Mouse (Mus musculus): Measurements from ENCODE around the gene Atp2b2. TPM values are rescaled to one million over a fixed set of nuclear protein-coding genes. Genes with fewer than 3 reads are reported as not detected.
A peak's percentile ranks its signal among the peaks of the same experiment; 100 is the strongest.

Atp2b2 gene
- polyA plus RNA-seq, 1 experiment from 2014 or later = 1.2 TPM

DNA sequence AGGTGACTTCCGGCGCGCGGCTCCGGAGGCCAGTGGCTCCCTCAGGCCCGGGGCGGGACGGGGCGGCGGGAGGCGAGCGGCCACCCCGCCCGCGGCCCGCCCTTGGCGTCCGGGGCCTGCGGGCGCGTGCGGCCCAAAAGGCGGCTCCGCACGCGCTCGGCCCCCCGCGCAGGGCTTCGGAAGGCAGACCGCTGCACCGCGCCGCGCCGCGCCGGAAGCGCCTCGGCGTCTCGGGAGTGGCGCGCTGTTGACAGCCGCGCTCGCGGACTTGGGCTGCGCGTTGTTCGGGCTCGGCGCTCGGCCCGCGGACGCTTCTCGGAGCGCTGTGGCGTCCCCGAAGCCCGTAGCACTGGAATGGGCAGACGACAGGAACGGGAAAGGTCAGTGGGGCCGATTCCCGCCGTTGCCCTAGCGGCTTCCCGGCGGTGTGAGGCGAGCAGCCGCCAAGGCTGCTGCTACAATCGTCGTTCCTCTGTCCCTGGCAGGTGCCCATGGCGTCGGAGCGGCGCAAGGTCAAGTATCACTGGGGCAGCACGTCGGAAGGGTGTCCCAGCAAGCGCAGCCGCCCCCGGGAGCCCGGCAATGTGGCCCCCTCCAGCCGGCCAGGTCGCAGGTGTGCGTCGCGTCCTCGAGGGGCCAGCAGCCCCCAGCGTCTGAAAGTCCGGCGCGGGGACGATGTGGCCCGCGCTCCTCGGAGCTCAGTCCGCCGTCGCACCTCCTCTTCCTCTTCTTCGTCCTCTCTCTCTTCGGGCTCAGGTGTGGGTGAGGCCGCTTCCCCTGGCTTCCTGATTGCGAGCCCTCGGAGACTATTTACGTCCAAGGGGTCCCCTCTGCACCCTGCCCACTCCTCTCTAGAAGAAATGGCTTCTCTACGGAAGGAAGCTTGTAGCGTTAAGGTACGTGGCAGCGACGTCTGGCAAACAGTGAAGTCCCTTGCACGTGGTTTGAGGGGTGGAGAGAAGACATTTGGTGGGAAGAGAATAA, 344.9 kb downstream of the Atp2b2 start:
- WGBS = under 1% methylated on average over 72 of the region's 113 CpGs
- H3K9ac ChIP-seq (ENCODE audit: low read length) = peak overlapping the region; percentile 81
- no peaks in the 10 kb centered on the region for H3K27me3 ChIP-seq (replicated peaks; ENCODE audit: control insufficient read depth, insufficient read depth, low read length)
- H3K27ac ChIP-seq (ENCODE audit: low read depth) = peak overlapping the region; percentile 82
- H3K36me3 ChIP-seq (ENCODE audit: control insufficient read depth, insufficient read depth, low read length) = peaks cover 36% of the 10 kb centered on the region
- H3K9me3 ChIP-seq (ENCODE audit: control insufficient read depth, low read length) = no peaks in the 10 kb centered on the region
- H3K4me1 ChIP-seq (replicated peaks; ENCODE audit: control insufficient read depth, insufficient read depth, low read length) = peaks cover 13% of the 10 kb centered on the region
- peak overlapping the region; percentile 94 for H3K4me3 ChIP-seq (ENCODE audit: low read depth, low read length)
- peak; percentile 70 for ATAC-seq (replicated peaks; ENCODE audit: low FRiP score, low TSS enrichment, low read depth)
- H3K4me2 ChIP-seq (ENCODE audit: low read length) = peak overlapping the region; percentile 82
- DNase-seq (ENCODE audit: low spot score) = peak; percentile 60

DNA sequence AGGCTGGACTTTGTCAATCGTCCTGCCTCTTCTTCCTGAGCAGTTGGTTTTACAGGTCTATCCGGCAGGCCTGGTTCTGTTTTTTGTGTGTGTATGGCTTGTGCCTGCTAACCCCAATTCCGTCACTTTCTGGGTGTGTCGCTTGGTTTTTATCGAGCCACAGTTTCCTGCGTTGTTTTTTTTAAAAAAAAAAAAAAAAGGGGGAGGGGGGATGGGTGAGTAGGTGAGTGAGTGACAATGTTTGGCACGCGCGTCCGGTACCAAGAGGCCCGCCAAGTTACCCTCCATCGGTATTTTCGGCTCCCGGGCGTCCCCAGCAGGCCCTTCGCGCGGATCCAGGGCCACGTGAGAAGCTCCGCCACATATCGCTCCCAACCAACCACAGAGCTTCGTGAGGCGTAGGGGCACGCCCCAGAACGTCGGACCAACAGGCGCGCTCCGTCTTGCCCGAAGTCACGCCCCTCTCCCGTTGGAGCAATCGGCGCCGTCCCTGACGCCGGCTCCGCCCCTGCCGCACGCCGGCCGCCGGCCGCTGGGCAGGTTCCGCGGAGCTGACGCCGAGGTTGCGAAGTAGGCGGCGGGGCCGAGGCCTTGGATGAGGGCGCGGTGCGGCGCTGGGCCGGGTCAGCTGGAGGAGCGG, 345.7 kb downstream of the Atp2b2 start, which contains the start of gene Tatdn2:
Gene Tatdn2 (plus strand): TSS at position 469 of the 640 bp plus-strand sequence.
- ATAC-seq (replicated peaks; ENCODE audit: low FRiP score, low TSS enrichment, low read depth) = peak; percentile 97
- Histone ChIP-seq H3K36me3 (ENCODE audit: control insufficient read depth, insufficient read depth, low read length) (peaks cover 28% of the 10 kb centered on the region), H3K27ac (ENCODE audit: low read depth) (peak within 1 kb of the TSS; percentile 82), H3K9ac (ENCODE audit: low read length) (peak within 1 kb of the TSS; percentile 81), H3K9me3 (ENCODE audit: control insufficient read depth, low read length) (no peaks in the 10 kb centered on the region), H3K27me3 (replicated peaks; ENCODE audit: control insufficient read depth, insufficient read depth, low read length) (no peaks in the 10 kb centered on the region), H3K4me1 (replicated peaks; ENCODE audit: control insufficient read depth, insufficient read depth, low read length) (peaks cover 13% of the 10 kb centered on the region), H3K4me3 (ENCODE audit: low read depth, low read length) (peak within 1 kb of the TSS; percentile 94), H3K4me2 (ENCODE audit: low read length) (peak within 1 kb of the TSS; percentile 82)
- WGBS = under 1% methylated on average over 53 of the region's 58 CpGs
- peak; percentile 91 for DNase-seq (ENCODE audit: low spot score)

DNA sequence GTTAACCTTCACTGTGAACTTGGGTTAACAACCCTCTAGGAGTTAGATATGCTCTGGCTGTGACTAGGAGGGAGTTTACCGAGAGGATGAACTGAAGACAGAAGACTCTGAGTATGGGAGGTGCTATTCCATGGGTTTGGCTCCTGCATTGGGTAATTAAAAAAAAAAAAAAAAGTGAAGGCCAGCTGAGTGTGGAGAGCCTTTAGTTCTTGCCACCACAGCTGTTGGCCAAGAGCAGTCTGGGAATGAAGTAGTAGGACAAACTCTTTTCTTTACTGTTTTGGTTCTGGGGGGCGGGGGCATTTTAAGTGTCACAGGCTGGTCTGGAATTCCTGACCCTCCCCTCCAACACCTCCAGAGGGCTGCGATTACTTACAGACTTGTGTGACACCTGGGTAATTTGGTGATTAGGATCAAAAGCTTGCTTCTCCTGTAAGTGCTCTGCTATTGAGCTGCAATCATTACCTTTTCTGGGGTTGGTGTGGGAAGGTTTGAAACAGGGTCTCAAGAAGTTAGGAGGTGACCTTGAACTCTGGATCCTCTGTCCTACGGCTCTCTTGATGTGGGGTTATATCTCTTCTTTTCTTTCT, 346.6 kb downstream of the Atp2b2 start:
- H3K9me3 ChIP-seq (ENCODE audit: control insufficient read depth, low read length) = no peaks in the 10 kb centered on the region
- peak overlapping the region; percentile 82 for H3K27ac ChIP-seq (ENCODE audit: low read depth)
- H3K27me3 ChIP-seq (replicated peaks; ENCODE audit: control insufficient read depth, insufficient read depth, low read length) = no peaks in the 10 kb centered on the region
- peaks cover 20% of the 10 kb centered on the region; the same call in 1 of the 2 replicates for H3K36me3 ChIP-seq (ENCODE audit: control insufficient read depth, insufficient read depth, low read length)
- no peak for DNase-seq (ENCODE audit: low spot score)
- peak overlapping the region; percentile 94 for H3K4me3 ChIP-seq (ENCODE audit: low read depth, low read length)
- no peak for ATAC-seq (replicated peaks; ENCODE audit: low FRiP score, low TSS enrichment, low read depth)
- H3K9ac ChIP-seq (ENCODE audit: low read length) = peak overlapping the region; percentile 81
- peak overlapping the region; percentile 56 for H3K4me2 ChIP-seq (ENCODE audit: low read length)
- peaks cover 19% of the 10 kb centered on the region for H3K4me1 ChIP-seq (replicated peaks; ENCODE audit: control insufficient read depth, insufficient read depth, low read length)
- WGBS = 35% methylated on average over 4 of the region's 4 CpGs

DNA sequence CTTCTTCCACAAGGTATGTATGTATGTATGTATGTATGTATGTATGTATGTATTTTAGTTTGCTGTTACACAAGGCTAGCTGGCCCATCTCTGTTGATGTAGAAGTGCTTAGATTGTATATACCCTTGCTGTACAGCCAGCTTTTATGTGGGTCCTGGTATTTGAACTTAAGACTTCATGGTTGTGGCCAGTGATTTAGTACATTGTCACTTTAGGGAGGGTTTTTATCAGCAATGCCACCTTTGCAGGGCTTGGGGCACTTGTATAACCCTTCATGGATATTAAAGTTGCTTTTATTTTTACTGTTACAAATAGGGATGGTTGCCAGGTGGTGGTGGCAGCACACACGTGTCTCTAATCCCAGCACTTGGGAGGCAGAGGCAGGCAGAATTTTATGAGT, 347.2 kb downstream of the Atp2b2 start:
- ATAC-seq (replicated peaks; ENCODE audit: low FRiP score, low TSS enrichment, low read depth) (no peak), DNase-seq (ENCODE audit: low spot score) (no peak)
- Histone ChIP-seq H3K36me3 (ENCODE audit: control insufficient read depth, insufficient read depth, low read length) (0 out of 2 replicates have a peak, but pooled peaks cover 16% of the 10 kb centered on the region), H3K27me3 (replicated peaks; ENCODE audit: control insufficient read depth, insufficient read depth, low read length) (no peaks in the 10 kb centered on the region), H3K9me3 (ENCODE audit: control insufficient read depth, low read length) (no peaks in the 10 kb centered on the region), H3K4me3 (ENCODE audit: low read depth, low read length) (no peak overlapping the region), H3K9ac (ENCODE audit: low read length) (no peak overlapping the region), H3K4me1 (replicated peaks; ENCODE audit: control insufficient read depth, insufficient read depth, low read length) (peaks cover 25% of the 10 kb centered on the region), H3K4me2 (ENCODE audit: low read length) (no peak overlapping the region), H3K27ac (ENCODE audit: low read depth) (0 out of 2 replicates have a peak overlapping the region, but pooled peaks have one; percentile 82)
- WGBS = 54% methylated on average over 1 of the region's 1 CpGs

Small RNAs within 50 kb of the gene (microRNA-seq; reads per million reads assigned to microRNA genes)
- 0.85 reads per million, percentile 4 among the genes with 10 or more reads in this experiment for gene Mir7042

Other genes with a start within 250 kb of the Atp2b2 start
- 0.05 and 0.08 TPM in 2 replicates for gene Slc6a11, start 88.6 kb upstream of the Atp2b2 start, polyA plus RNA-seq (2014; fragmentation: Nextera tagmentation; extraction: Ambion mirVana)
- gene Slc6a1, start 240.0 kb upstream of the Atp2b2 start, polyA plus RNA-seq (2014; fragmentation: Nextera tagmentation; extraction: Ambion mirVana) = not detected in 2 replicates